Mouse (Mus musculus) testis, adult 2 months (tissue): ENCODE measurements around the gene Ddx59.

ENCODE experiments used
- CTCF ChIP-seq: fragments of 200-500 bp; IDR thresholded peaks from 2 replicates; pipeline ENCODE4 v1.5.1; 2012; ENCODE audit warnings: low read depth, mild to moderate bottlenecking, inconsistent platforms, low read length, moderate library complexity; ENCODE audit not compliant: control insufficient read depth, insufficient read depth, insufficient replicate concordance
- POLR2A ChIP-seq: fragments of 200-500 bp; IDR thresholded peaks from 2 replicates; pipeline ENCODE4 v1.6.1; 2012; ENCODE audit warnings: low read depth, mild to moderate bottlenecking, inconsistent platforms, low read length, moderate library complexity; ENCODE audit not compliant: control insufficient read depth

- TF ChIP-seq CTCF: no peak
- TF ChIP-seq POLR2A: no peak
Measured at GRCm38 (mm10) chr1:136442809-136443208, 27.7 kb downstream of the Ddx59 start.
